Mouse (Mus musculus) adrenal gland, postnatal 36 days (tissue): ENCODE results near the gene Rassf10. TPM values are rescaled to one million over a fixed set of nuclear protein-coding genes. Genes with fewer than 3 reads are reported as not detected.
A peak's percentile ranks its signal among the peaks of the same experiment; 100 is the strongest.
"Not testable (repeated sequence)": the region's sequence is repeated elsewhere in the genome, so short reads cannot be mapped to it uniquely, and the experiment has no call there.

ENCODE experiments used
- DNase-seq, 2 experiments: peaks; one replicate each; pipeline ENCODE4 v3.0.0; 2021; ENCODE audit warnings: mixed read lengths in 1 of 2
- long read RNA-seq, 2 experiments: library from polyadenylated mRNA; stranded (forward); transcript quantifications; one replicate each; pipeline ENCODE4 v2.0.0; 2021; ENCODE audit warnings: borderline sequencing depth in 2 of 2
- total RNA-seq, 2 experiments: library from RNA; stranded (reverse); gene quantifications; 2 replicates each; pipeline ENCODE4 v1.2.3; 2021

Rassf10 gene
- total RNA-seq = 1 to 10 TPM; 3.4 to 8.0 TPM
- long read RNA-seq, experiment 1, transcript Rassf10-201 (1 exons, 3,496 nt) = major isoform, 28 of 28 reads
- long read RNA-seq, experiment 1, partial matches to known transcripts = 0 of 28 reads
- long read RNA-seq, experiment 1, other reads (novel, unspliced or antisense) = 0 of 28 reads
- long read RNA-seq, experiment 2, partial matches to known transcripts = 0 of 3 reads
- long read RNA-seq, experiment 2, other reads (novel, unspliced or antisense) = 0 of 3 reads

DNA sequence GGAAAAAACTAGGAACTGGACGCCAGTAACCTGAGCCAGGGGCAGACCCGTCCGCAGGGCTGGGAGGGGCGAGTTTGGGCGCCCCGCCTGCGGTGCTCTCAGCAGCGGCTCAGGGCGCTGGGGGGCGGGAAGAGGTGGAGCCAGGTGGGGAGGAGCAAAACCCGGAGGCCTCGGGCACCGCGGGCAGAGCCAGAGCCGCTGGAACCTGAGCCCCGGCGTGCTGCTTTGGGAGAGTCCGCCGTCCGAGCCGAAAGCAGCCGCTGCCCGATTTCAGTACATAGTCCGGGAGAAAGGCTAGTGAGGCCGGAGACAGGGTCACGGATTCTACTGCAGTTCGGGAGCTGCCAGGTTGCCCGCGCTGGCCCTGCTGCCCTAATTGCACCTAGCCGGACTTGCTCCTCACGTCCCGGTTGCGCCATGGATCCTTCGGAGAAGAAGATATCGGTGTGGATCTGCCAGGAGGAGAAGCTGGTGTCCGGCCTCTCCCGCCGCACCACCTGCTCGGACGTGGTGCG is at the start of gene Rassf10:
Gene Rassf10 (plus strand): TSS at position 186 of the 515 bp plus-strand sequence.
- peak; percentile 95 to 96 for DNase-seq

- no peak for DNase-seq
Observed at GRCm38 (mm10) chr7:112906848-112907247, 46.9 kb upstream of the Rassf10 start.

DNA sequence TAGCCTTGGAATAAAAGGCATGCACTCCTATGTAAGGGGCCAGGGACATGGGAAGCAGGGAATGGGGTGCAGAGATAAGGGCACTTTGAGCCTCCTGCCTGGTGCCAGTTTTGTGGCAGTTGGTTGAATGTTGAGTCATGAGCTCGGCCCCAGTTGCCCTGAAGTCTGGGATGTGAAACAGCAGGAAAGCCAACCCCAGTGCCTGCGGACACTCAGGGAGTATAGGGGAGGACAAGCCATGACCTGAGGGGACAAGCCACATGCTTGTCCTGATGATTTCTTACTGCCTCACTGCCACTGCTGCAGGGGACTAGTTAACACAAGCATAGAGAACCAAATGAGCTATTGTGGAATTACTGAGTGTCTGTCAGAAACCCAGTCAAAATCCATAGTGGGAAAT is 46.3 kb upstream of the Rassf10 start:
- peak; percentile 19 to 36 for DNase-seq

DNA sequence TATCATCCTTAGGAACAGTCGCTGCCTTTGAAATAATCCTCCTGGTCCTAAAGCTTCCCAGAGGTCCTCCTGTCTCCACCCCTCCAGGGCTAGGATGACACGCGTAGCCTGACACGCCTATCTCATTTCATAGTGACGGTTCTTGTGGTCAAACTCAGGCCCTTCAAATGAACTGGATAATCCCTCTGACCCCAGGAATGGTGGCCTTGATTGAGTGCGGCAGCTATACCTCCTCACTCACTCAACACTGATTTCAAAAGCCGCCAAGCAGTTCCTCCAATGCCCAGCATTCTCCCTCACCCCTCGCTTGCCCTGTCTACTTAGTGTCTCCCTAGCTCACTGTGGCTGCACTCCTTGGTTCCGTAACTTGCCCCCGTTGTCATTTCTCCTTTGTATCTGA is 44.6 kb upstream of the Rassf10 start:
- no peak for DNase-seq

DNA sequence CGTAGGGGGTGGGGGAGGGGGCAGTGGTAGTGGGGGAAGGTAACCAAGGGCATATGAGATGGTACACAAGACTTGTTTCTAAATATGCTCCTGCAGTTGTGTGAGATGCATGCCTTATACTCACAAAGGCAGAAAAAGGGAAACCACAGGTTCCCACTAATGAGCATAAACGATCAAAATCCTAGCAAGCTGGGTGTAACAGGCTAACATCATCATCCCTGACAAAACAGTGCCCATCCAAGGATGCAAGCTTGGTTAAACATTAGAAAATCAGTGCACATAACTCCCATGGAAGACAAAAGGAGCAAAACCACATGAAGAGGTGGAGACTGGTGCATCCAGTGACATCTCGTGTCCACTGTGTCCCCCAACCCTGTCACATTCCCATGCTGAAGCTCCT is 40.8 kb upstream of the Rassf10 start:
- no peak for DNase-seq

DNA sequence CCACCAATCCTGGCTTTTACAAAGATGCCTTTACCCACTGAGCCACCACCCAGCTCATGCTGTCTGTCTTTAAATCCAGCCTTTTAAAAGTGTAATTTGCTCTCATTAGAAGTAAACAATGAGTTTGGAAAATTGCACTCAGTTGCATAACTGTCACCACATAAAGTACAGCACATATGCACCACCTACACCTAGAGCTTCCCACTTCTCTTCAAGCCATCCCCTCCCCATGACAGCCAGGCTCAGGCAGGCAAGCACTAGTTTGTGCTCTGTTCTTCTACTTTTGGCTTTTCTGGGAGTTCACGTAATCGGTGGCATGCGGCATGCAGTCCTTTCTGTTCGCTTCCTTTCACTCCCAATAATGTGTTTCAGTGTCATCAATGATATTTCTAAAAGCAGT is 38.2 kb upstream of the Rassf10 start:
- no peak for DNase-seq

GRCm38 (mm10) chr7:112917613-112918278 is 36.0 kb upstream of the Rassf10 start:
- DNase-seq = no peak

DNA sequence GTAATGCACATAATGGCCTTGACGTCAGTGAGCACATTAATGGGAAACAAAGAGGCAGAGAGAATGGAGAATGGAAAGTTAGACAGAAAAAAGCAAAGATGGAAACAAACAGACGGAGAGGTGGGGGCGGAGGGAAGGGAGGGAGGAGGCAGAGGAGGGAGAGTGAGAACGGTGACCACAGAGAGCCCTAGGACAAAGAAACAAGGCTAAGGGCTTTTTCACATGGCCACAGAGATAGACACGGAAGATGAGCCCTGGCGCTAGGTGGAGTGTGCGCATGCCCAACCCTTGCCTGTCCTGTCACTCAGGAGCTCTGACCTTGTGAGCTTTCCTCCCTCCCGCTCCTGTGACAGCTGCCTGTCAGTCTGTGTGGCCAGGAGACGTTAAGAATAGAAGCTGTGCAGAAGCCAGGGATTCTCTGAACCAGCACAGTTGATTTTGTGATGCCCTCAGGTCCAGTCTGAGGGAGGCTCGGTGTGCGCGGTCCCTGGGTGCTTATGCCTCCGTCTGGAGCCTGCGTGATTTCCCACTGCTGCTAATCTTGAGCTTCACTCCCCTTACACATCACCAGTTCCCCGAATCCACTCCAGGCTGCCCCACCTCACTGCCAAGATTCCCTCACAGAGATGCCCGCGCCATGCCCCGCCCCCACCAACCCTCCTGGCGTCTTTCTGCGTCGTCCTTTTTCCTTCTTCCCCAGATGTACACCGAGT is 35.3 kb upstream of the Rassf10 start:
- peak; percentile 73 to 76 for DNase-seq

DNA sequence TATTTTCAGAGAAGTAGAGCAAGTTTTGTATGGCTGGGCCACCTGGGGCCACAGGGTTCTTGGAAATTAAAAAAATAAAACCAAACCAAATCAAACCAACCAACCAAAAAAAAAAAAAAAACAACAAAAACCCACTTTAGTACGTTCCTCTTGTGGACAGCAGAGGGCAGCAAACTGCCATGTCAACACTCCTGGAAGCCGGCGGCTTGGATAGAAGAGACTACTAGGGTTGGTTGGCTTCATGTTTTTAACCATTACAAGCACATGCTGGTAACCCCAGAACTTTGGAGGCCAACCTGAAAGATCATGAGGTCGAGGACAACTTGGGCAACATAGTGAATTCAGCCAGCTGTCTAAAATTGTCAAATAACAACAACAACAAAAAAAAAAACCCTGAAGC is 33.9 kb upstream of the Rassf10 start:
- DNase-seq = peak; percentile 62 to 70

- no peak for DNase-seq
Observed at GRCm38 (mm10) chr7:112922801-112923200, 31.0 kb upstream of the Rassf10 start.

DNA sequence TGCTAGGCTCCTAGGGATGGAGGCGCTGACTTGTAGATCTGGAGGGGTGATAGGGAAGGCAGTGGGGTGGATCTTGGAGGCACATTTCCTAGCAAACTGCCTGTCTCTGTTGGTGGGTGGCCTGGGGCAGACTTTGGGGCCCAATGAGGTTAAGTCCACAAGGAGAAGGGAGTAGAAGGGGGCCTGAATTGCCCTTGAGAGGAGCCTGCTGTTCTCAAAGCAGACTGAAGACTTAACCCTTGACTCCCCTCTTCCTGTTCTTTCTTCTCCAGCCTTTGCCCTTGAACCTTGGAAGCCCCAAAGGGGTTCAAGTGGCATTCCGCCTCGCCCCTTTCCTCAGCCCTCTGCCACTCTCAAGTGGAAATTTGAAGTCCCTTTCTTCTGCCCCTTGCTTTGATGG is 30.1 kb upstream of the Rassf10 start:
- DNase-seq = no peak

- peak; percentile 63 to 65 for DNase-seq
Observed at GRCm38 (mm10) chr7:112930669-112931068, 23.1 kb upstream of the Rassf10 start.

DNA sequence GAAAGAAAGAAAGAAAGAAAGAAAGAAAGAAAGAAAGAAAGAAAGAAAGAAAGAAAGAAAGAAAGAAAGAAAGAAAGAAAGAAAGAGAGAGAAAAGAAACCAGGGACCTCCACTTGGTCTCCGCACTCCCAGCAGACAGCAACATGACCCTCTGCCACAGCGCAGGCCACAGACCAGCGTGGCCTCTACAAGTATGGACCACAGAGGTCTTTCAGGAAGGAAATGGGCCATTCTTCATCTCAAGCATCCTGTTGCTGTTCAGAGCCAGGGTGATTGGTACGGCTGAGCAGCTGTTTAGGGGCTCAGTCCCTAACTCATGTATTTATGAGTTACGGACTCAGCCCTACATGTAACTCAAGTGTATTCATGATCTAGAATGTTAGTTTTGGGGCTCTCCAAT is 17.9 kb upstream of the Rassf10 start:
- DNase-seq = not testable (repeated sequence)

- no peak for DNase-seq
Observed at GRCm38 (mm10) chr7:112937089-112937488, 16.7 kb upstream of the Rassf10 start.

DNA sequence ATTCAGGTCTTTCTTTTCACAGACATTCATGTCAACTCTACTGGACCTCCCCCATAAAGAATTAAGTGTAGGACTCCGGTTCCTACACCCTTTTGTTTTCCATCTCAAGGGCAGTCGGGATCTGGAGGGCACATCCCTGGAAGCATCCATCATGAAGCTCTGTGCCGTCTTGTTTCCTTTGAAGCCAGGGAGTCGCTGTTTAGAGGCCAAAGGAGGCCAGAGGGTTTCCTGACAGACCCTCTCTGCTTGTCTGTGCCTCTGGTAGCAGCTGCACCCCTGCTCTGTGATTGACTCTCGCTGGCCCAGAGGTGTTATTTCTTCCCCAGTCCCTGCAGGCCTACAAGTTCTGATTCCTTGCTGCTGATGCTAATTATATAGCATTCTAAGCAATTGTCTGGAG is 14.8 kb upstream of the Rassf10 start:
- no peak for DNase-seq

- no peak for DNase-seq
Observed at GRCm38 (mm10) chr7:112942567-112942966, 11.2 kb upstream of the Rassf10 start.

- DNase-seq = no peak
Observed at GRCm38 (mm10) chr7:112943056-112943455, 10.7 kb upstream of the Rassf10 start.

GRCm38 (mm10) chr7:112946706-112947105 is 7.1 kb upstream of the Rassf10 start:
- DNase-seq = no peak

GRCm38 (mm10) chr7:112954351-112955102 is 765 bp downstream of the Rassf10 start:
- DNase-seq = peak; percentile 47 to 58

DNA sequence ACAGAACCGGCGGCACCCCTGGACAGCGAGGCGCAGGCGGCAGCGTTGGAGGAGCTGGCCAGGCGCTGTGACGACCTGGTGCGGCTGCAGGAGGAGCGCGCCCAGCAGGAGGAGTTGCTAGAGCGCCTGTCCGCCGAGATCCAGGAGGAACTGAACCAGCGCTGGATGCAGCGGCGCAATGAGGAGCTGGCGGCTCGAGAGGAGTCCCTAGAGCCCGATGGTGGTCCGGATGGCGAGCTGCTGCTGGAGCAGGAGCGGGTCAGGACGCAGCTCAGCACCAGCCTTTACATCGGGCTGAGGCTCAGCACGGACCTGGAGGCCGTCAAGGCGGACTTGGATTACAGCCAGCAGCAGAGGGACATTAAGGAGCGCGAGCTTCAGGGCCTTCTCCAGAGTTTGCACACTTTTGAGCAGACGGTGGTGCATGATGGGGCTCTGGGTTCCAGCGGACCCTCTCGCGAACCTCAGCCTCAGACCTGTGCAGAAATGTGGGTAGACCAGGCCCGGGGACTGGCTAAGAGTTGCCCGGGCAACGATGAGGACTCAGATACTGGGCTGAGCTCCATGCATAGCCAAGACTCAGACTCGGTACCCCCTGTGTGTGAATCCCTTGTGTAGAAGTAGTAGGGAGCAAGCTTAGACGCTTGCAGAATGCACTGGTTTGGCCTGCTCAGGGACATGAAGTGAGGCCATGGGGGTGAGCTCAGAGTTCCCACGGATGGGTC is 1.5 kb downstream of the Rassf10 start:
- DNase-seq = peak; percentile 65

- no peak for DNase-seq
Observed at GRCm38 (mm10) chr7:112955955-112956354, 2.2 kb downstream of the Rassf10 start.

- no peak for DNase-seq
Observed at GRCm38 (mm10) chr7:112956961-112957360, 3.2 kb downstream of the Rassf10 start.
